Mouse (Mus musculus): ENCODE data around the gene Itgb4. TPM values are rescaled to one million over a fixed set of nuclear protein-coding genes. Genes with fewer than 3 reads are reported as not detected.
A peak's percentile ranks its signal among the peaks of the same experiment; 100 is the strongest.

The Itgb4 gene
- polyA plus RNA-seq, 1 experiment from 2014 or later, result 3.4 TPM

DNA sequence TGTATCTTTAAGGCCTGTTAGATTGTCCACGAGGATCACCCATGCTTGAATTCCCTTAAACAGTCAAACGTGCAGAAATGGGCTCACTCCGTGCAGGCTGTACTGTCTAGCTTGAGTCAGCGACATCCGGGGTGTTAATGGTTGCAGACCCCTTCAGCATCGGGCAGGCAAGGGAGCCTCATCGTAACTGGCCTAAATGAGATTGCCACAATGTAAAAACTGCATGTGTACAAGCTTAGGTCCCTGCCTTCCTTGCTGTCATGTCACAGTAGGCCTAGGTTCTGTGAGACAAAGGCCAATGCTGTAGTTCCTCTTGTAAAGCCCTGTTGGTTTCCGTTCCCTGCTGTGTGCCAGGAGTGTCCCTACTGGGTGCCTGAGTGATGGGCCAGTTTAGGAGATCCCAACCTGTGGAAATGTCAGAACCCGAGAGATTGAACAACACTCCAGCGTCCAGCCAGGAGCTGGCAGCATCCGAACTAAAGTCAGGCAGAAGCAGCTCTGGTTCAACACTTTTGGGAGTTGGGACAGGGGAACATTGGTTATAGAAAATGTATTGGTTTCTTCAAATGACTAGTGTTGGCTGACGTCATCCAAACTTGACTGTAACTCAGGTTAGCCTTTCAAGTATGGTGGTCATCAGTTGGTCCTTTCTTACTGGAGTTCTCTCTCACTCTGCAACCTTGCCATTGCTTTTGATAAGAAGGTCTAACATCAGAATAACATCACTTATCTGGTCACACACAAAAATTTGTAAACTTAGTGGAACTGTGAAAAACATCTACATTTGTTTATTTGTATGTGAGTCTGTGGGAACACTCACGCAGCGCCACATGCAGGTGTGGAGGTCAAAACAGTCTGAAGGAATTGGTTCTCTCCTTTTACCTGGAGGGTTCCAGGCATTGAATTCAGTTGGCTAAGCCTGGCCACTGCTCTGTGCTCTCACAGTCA lies 56.7 kb downstream of the Itgb4 start:
- 27% methylated on average over 14 of the region's 14 CpGs for whole genome bisulfite sequencing
- H3K9ac ChIP-seq (replicated peaks; ENCODE audit: low read length), result peak overlapping the region; percentile 95
- peak; percentile 21; the same call in 1 of the 2 replicates for ATAC-seq (ENCODE audit: low FRiP score, low TSS enrichment)
- H3K4me1 ChIP-seq (ENCODE audit: insufficient read depth, low read length), result peaks cover 26% of the 10 kb centered on the region
- peak overlapping the region; percentile 70 for H3K4me3 ChIP-seq (ENCODE audit: low read length)
- H3K27me3 ChIP-seq (ENCODE audit: insufficient read depth, low read length), result no peaks in the 10 kb centered on the region
- H3K4me2 ChIP-seq (replicated peaks; ENCODE audit: low read depth, low read length), result peak overlapping the region; percentile 90
- H3K9me3 ChIP-seq (ENCODE audit: low read length), result no peaks in the 10 kb centered on the region
- peak overlapping the region; percentile 99 for H3K27ac ChIP-seq (ENCODE audit: low read length)
- H3K36me3 ChIP-seq (ENCODE audit: insufficient read depth, low read length), result peaks cover 8% of the 10 kb centered on the region; the same call in 1 of the 2 replicates

DNA sequence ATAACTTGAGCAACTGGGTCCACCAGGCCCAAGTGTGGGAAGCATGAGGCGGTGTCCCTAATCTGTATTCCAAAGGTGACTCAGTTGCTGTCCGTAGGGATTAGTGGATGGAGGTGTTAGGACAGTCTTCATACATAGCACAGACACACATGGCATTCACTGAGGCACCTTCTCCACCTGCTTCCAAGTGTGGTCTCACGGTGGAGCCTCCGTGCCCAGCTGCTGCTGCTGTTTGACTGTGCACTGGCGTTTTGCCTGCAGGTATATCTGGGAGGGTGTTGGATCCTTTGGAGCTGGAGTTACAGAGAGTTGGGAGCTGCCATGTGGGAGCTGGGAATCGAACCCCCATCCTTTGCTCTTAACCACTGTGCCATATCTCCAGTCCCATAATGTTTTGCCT lies 60.1 kb downstream of the Itgb4 start:
- Histone ChIP-seq H3K36me3 (ENCODE audit: insufficient read depth, low read length) (peaks cover 12% of the 10 kb centered on the region; the same call in 1 of the 2 replicates), H3K4me2 (replicated peaks; ENCODE audit: low read depth, low read length) (no peak overlapping the region), H3K27me3 (ENCODE audit: insufficient read depth, low read length) (no peaks in the 10 kb centered on the region), H3K27ac (ENCODE audit: low read length) (no peak overlapping the region), H3K4me1 (ENCODE audit: insufficient read depth, low read length) (peaks cover 21% of the 10 kb centered on the region), H3K9ac (replicated peaks; ENCODE audit: low read length) (no peak overlapping the region), H3K4me3 (ENCODE audit: low read length) (no peak overlapping the region), H3K9me3 (ENCODE audit: low read length) (no peaks in the 10 kb centered on the region)
- WGBS, result 93% methylated on average over 6 of the region's 6 CpGs
- no peak for ATAC-seq (ENCODE audit: low FRiP score, low TSS enrichment)

DNA sequence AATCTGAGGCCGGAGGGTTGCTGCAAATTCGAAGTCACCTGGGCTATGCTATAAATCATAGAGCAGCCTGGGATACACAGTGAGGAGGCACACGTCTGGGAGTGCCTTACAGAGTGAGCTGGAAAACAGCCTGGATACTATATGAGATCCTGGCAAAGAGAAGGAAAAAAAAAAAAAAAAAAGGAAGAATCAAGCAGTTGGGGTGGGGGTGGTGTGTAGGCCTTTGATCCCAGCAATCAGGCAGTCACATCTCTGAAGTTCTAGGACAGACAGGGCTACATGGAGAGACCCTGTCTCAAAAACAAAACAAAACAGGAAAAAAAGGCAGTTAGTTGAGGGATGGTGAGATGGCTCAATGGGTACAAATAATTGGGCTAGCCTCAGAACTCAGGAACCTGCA lies 62.2 kb downstream of the Itgb4 start:
- no peak overlapping the region for H3K9ac ChIP-seq (replicated peaks; ENCODE audit: low read length)
- no peak overlapping the region for H3K27ac ChIP-seq (ENCODE audit: low read length)
- no peaks in the 10 kb centered on the region for H3K9me3 ChIP-seq (ENCODE audit: low read length)
- no peaks in the 10 kb centered on the region for H3K27me3 ChIP-seq (ENCODE audit: insufficient read depth, low read length)
- H3K4me3 ChIP-seq (ENCODE audit: low read length), result no peak overlapping the region
- H3K4me1 ChIP-seq (ENCODE audit: insufficient read depth, low read length), result peaks cover 11% of the 10 kb centered on the region
- WGBS, result 61% methylated on average over 3 of the region's 3 CpGs
- no peak overlapping the region for H3K4me2 ChIP-seq (replicated peaks; ENCODE audit: low read depth, low read length)
- H3K36me3 ChIP-seq (ENCODE audit: insufficient read depth, low read length), result peaks cover 26% of the 10 kb centered on the region
- ATAC-seq (ENCODE audit: low FRiP score, low TSS enrichment), result no peak

DNA sequence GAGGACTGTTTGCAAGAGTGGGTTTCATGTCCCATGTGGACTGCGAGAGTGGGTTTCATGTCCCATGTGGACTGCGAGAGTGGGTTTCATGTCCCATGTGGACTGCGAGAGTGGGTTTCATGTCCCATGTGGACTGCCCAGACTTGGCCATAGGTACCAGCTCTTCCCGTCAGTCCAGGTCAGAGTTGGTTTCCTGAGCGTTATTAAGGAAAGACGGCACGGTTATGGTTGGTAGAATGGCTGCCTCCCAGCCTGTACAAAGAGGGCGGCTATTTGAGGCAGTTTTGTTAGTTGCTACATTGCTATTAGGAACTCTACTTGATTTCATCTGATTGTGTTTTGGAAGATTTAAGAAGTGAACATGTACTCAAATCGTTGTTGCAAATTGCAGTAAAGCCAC lies 63.3 kb downstream of the Itgb4 start:
- Histone ChIP-seq H3K36me3 (ENCODE audit: insufficient read depth, low read length) (peaks cover 26% of the 10 kb centered on the region), H3K4me3 (ENCODE audit: low read length) (no peak overlapping the region), H3K9ac (replicated peaks; ENCODE audit: low read length) (no peak overlapping the region), H3K4me1 (ENCODE audit: insufficient read depth, low read length) (peaks cover 2% of the 10 kb centered on the region; the same call in 1 of the 2 replicates), H3K4me2 (replicated peaks; ENCODE audit: low read depth, low read length) (no peak overlapping the region), H3K9me3 (ENCODE audit: low read length) (no peaks in the 10 kb centered on the region), H3K27ac (ENCODE audit: low read length) (no peak overlapping the region), H3K27me3 (ENCODE audit: insufficient read depth, low read length) (no peaks in the 10 kb centered on the region)
- no peak for ATAC-seq (ENCODE audit: low FRiP score, low TSS enrichment)
- 90% methylated on average over 9 of the region's 9 CpGs for WGBS

DNA sequence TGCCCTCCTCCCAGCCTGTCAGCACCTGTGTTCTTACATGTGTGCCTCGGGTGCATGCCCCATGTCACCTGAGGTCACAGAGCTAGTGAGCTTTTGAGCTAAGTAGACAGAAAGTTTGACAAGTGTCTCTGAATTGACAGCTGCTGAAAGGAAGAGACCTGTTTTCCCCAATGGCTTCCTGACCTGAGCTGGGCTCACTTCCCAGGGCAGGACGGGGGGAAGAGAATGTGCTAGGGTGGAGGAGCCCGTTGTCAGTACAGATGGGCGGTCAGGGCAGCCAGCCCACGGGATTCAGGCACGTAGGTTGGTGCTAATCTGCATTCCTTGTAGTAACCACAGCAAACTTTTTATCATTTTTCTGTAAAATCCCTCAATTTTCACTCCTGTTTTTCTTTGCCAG lies 66.1 kb downstream of the Itgb4 start:
- H3K9me3 ChIP-seq (ENCODE audit: low read length), result no peaks in the 10 kb centered on the region
- 81% methylated on average over 6 of the region's 6 CpGs for WGBS
- no peaks in the 10 kb centered on the region for H3K4me1 ChIP-seq (ENCODE audit: insufficient read depth, low read length)
- no peak overlapping the region for H3K9ac ChIP-seq (replicated peaks; ENCODE audit: low read length)
- no peaks in the 10 kb centered on the region for H3K27me3 ChIP-seq (ENCODE audit: insufficient read depth, low read length)
- H3K27ac ChIP-seq (ENCODE audit: low read length), result no peak overlapping the region
- peaks cover 22% of the 10 kb centered on the region for H3K36me3 ChIP-seq (ENCODE audit: insufficient read depth, low read length)
- no peak overlapping the region for H3K4me3 ChIP-seq (ENCODE audit: low read length)
- ATAC-seq (ENCODE audit: low FRiP score, low TSS enrichment), result no peak
- no peak overlapping the region for H3K4me2 ChIP-seq (replicated peaks; ENCODE audit: low read depth, low read length)

DNA sequence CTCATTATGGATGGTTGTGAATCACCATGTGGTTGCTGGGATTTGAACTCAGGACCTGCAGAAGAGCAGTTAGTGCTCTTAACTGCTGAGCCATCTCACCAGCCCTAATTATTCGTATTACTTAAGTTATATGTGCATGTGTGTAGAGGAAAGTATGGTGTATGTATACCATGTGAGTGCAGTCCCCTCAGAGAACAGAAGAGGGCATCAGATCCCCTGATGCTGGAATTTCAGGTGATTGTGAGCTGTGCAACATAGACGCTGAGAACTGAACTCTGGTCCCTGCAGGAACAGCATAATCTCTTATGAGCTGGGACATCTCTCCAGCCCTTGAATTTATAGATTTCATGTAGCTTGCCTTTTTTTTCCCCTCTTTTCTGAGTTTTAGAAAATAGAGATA lies 67.3 kb downstream of the Itgb4 start:
- H3K4me3 ChIP-seq (ENCODE audit: low read length), result no peak overlapping the region
- ATAC-seq (ENCODE audit: low FRiP score, low TSS enrichment), result no peak
- no peak overlapping the region for H3K27ac ChIP-seq (ENCODE audit: low read length)
- no peak overlapping the region for H3K4me2 ChIP-seq (replicated peaks; ENCODE audit: low read depth, low read length)
- WGBS, result 97% methylated on average over 2 of the region's 2 CpGs
- peaks cover 28% of the 10 kb centered on the region for H3K36me3 ChIP-seq (ENCODE audit: insufficient read depth, low read length)
- no peaks in the 10 kb centered on the region for H3K9me3 ChIP-seq (ENCODE audit: low read length)
- H3K9ac ChIP-seq (replicated peaks; ENCODE audit: low read length), result no peak overlapping the region
- H3K4me1 ChIP-seq (ENCODE audit: insufficient read depth, low read length), result no peaks in the 10 kb centered on the region
- no peaks in the 10 kb centered on the region for H3K27me3 ChIP-seq (ENCODE audit: insufficient read depth, low read length)

DNA sequence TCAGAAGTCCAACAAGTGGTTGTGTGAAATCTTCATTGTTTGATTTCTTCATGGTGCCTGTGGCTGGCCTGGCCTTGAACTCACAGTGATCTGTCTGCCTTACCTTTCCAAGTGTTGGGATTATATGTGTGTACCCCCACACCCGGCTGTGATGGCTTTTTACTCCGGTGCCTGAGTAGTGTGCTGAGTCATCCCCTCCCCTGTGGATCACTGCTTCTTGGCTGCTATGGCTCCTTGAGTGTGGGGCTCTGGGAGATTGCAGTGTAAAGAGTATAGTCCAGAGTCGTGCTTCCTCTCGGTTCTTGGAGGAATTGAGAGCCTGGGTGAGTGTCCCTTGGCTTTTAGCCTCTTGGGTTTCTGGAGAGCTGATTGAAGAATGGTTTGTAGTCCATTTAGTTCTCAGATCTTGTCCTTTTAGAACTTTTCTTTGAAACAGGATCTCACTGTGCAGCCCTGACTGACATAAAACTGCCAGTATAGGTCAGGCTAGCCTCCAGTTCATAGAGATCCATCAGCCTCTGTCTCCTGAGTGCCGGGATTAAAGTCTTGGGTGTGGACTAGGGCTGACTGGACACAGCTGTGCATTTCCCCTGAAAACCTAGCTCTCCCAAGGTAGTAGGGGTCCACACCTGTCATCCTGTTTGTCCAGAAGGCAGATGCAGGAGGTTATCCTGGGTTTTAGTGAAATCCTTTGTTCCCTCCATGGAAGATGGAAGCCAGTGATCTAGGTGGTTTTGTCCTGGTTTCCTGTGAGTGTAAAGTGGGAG lies 68.0 kb downstream of the Itgb4 start:
- 29% methylated on average over 5 of the region's 5 CpGs for WGBS
- no peak overlapping the region for H3K4me2 ChIP-seq (replicated peaks; ENCODE audit: low read depth, low read length)
- no peaks in the 10 kb centered on the region for H3K4me1 ChIP-seq (ENCODE audit: insufficient read depth, low read length)
- H3K36me3 ChIP-seq (ENCODE audit: insufficient read depth, low read length), result peaks cover 35% of the 10 kb centered on the region
- peak overlapping the region; percentile 31; the same call in 1 of the 2 replicates for H3K27ac ChIP-seq (ENCODE audit: low read length)
- H3K4me3 ChIP-seq (ENCODE audit: low read length), result no peak overlapping the region
- H3K9ac ChIP-seq (replicated peaks; ENCODE audit: low read length), result no peak overlapping the region
- no peaks in the 10 kb centered on the region for H3K27me3 ChIP-seq (ENCODE audit: insufficient read depth, low read length)
- ATAC-seq (ENCODE audit: low FRiP score, low TSS enrichment), result no peak; the same call in 1 of the 2 replicates
- H3K9me3 ChIP-seq (ENCODE audit: low read length), result no peaks in the 10 kb centered on the region

DNA sequence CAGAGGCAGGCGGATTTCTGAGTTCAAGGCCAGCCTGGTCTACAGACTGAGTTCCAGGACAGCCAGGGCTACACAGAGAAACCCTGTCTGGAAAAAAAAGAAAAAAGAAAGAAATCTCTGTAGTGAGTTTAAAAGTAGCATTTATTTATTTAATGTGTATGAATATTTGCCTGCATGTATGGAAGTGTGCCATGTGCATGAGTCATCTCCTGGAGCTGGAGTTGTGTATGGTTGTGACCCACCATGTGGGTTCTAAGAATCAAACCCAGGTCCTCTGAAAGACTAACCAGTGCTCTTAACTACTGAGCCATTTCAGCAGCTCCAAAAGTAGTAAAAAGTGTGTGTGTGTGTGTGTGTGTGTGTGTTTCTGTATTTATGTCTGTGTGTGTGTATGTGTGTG lies 68.8 kb downstream of the Itgb4 start:
- Histone ChIP-seq H3K27ac (ENCODE audit: low read length) (no peak overlapping the region), H3K27me3 (ENCODE audit: insufficient read depth, low read length) (no peaks in the 10 kb centered on the region), H3K4me1 (ENCODE audit: insufficient read depth, low read length) (no peaks in the 10 kb centered on the region), H3K4me2 (replicated peaks; ENCODE audit: low read depth, low read length) (no peak overlapping the region), H3K36me3 (ENCODE audit: insufficient read depth, low read length) (peaks cover 41% of the 10 kb centered on the region), H3K9ac (replicated peaks; ENCODE audit: low read length) (no peak overlapping the region), H3K4me3 (ENCODE audit: low read length) (no peak overlapping the region), H3K9me3 (ENCODE audit: low read length) (no peaks in the 10 kb centered on the region)
- 100% methylated on average over 1 of the region's 1 CpGs for WGBS
- no peak for ATAC-seq (ENCODE audit: low FRiP score, low TSS enrichment)

DNA sequence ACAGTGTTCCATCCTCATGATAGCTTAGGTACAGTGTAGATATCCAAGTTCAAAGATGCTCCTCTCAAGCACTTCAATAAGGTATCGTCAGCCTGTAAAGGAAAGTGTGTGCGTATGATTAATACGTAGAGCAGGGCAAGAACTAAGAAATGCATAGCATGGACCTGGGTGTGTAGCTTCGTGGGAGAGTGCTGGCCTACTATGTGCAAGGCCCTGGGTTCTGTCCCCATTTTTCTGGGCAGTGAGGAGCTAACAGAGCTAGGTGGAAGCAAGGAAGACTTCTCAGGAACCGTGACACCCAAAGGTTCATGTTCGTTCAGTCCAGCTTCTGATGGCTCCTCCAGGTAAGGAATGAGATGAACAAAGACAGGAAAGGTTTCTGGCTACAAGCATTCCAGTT lies 70.7 kb downstream of the Itgb4 start:
- H3K9me3 ChIP-seq (ENCODE audit: low read length), result no peaks in the 10 kb centered on the region; the same call in 1 of the 2 replicates
- no peak overlapping the region for H3K27ac ChIP-seq (ENCODE audit: low read length)
- no peak for ATAC-seq (ENCODE audit: low FRiP score, low TSS enrichment)
- no peak overlapping the region for H3K4me3 ChIP-seq (ENCODE audit: low read length)
- no peak overlapping the region for H3K9ac ChIP-seq (replicated peaks; ENCODE audit: low read length)
- WGBS, result 93% methylated on average over 6 of the region's 6 CpGs
- H3K36me3 ChIP-seq (ENCODE audit: insufficient read depth, low read length), result peaks cover 52% of the 10 kb centered on the region
- H3K4me2 ChIP-seq (replicated peaks; ENCODE audit: low read depth, low read length), result no peak overlapping the region
- no peaks in the 10 kb centered on the region for H3K27me3 ChIP-seq (ENCODE audit: insufficient read depth, low read length)
- H3K4me1 ChIP-seq (ENCODE audit: insufficient read depth, low read length), result no peaks in the 10 kb centered on the region

Measured in kidney, embryonic 16.5 days (tissue).